Mouse (Mus musculus): ENCODE measurements around the gene Ccdc42.

DNA sequence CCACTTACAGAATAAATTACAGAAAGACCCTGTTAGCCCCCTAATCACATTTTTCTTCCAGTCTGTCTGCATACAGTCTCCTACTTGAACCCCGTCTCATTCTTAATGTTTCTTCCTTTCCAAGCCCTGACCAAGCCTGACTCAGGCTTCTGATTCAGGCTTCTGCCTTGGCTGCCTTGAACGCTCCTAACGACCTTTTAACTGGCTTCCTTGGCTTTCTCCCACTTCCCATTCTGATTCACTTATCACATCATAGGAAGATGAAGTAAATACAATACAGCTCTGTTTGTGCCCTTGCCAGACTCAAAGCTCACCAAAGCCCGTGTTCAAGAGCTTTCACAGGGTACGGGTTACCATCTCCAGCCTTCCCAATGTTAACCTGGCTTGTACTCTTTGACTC is 54.5 kb downstream of the Ccdc42 start:
- no peak for TF ChIP-seq GATA1 (IDR thresholded peaks at IDR 0.05; ENCODE audit: borderline replicate concordance, low read length)
- no peak for TF ChIP-seq FLI1 (IDR thresholded peaks at IDR 0.05; ENCODE audit: low read length)

Measured in megakaryocyte, embryonic 14.5 days (primary cell).